Mouse (Mus musculus) MEL-GATA-1-ER (cell line): ENCODE data around the gene Fam193b.

Experiments
- DNase-seq: peaks from one replicate; pipeline ENCODE4 v3.0.0-alpha.2; 2012; ENCODE audit warnings: low read depth; ENCODE audit errors: extremely low read depth

The Fam193b gene

DNA sequence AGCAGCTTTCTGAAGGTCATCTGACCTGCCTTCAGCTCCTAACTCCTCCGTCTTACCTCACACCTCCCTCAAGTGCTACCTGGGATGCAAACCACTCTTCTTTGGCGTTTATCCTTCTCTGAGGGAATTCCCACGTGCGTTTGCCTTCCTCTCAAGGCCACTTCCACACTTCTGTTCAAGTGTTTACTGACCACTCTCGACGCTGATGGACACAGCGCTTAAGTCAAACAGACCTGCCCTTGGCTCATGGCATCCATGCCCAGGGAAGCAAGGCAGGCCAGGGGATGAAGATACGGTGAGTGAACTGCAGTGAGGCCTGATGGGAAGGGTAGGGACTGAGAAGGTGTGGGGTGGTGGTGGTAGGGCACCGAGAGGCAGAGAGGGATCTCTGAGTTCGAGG, 70.3 kb downstream of the Fam193b start:
- DNase-seq, result no peak

DNA sequence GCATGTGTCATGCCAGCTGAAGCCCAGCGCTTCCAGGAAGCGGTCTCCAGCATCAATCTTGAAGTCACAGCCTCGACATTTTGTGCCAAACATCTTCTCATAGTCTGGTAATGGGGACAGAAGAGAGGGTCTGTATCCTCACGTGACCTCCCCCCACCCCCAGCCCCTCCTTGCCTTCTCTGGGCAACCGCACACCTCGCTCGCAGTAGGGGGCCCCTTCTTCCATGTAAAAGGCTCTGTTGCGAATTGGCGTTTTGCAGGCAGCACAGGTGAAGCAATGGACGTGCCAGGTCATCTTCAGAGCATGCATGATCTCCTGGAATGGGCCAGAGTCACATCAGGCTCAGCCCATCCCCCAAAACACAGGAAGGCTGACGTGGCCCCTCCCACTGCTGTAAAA, 72.0 kb downstream of the Fam193b start:
- DNase-seq, result no peak

DNA sequence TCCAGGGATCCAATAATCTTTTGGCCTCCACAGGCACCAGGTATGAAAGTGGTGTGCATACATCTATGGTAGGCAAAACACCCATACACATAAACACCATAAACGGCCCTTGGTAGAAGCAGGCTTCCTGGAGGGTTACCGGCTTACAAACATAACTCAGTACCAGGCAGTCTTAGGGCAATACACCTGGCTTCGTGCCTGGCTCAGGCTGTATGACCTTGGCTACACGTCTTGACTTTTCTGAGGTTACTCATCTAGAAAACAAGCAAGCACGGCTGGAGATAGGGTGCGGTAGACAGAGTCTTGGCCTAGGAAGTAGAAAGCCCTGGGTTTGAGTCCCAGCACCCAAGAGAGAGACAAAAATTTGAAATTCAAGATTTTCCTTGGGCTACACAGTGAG, 74.3 kb downstream of the Fam193b start:
- DNase-seq, result no peak

DNA sequence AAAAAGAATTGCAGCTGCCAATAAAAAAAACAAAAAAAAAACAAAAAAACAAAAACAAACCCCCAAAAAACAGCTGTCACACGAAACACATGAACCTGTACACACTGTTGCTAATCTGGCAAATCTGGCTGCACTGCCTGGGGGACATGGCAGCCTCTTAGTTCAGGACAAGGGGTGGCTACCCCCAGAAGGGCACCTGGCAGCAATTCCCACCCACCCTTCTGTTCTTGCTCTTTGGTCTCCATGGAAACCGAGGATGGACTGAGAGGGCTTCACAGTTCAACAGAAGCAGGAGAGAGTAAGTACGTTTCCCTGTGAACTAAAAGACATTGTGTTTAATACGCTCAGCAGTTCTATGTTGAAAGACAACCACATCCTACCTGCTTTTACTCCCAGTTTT, 75.2 kb downstream of the Fam193b start:
- DNase-seq, result no peak

DNA sequence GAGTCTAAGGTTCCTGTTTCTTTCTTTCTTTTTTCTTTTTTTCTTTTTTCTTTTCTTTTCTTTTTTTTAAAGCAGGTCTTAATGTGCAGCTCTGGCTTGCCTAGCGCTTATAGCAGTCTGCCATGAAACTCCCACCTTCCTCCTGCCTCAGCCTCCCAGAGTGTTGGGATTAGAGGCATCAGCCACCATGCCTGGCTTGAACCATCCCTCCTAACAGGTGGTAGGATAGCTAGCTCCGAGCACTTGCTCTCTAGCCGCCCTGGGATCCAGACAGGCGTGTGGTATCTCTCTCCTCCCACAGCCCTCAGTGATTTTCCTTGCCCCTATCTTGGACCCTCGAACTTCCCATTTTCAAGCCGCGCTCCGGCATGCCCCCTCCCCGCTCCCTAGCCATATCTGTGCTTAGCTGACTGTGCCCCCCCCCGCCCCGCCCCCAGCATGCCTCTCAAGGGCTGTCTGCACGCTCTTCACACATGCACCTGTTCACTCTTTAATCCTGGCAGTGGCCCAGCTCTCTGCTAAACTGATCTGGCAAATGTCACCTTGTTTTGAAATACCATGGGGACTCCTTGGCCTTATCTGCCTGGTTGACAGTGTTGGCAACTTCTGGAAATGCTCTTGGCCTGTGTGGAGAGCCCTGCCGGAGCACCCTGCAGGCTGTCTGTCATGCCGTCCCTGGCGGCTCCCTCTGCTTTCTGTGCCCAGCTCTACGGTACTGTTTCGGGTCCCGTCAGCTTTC, 75.9 kb downstream of the Fam193b start:
- DNase-seq, result peak; percentile 90

DNA sequence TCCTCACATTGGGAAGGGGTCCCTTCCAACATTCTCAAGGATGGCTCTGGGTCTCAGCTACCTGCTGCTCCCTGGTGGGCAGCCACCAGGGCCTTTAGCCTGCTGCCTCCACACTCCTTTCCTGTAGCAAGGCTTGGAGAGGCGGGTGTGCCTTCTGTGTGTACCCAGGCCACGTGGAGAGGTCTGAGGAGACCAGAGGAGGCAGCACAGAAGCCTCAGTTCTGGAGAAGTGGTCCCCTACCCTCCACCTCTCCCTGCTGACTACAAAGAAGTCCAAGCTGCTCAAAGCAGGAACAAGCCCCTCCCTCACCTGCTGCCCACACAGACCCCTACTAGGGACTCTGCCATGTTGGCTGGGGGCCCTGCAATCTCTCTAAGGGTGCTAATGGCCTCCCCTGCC, 76.7 kb downstream of the Fam193b start:
- DNase-seq, result no peak
